27 mouse cellular contexts compared by ENCODE assay signal in the genomic region with DNA sequence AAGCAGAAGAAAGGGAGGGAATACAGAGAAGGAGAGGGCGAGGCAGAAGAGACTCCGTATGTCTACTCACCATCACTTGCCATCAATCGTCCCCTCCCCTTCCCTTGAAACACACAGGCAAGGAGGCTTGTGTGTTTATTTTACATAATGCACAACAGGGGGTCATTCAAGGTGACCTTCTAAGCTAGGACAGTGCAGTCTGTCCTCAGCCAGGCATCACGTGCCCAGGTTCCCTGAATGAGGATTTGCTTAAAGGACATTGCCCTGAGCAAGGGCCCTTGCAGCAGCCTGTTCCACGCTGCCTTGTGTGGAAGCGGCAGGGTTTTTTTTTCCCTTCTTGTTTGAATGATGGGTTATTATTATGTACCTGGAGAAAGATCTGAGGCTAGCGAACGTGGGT. TPM values are rescaled to one million over a fixed set of nuclear protein-coding genes. Genes with fewer than 3 reads are reported as not detected.
DNase-seq lines count a peak whose midpoint lies in the region; ATAC-seq and TF ChIP-seq lines count a peak whose summit lies in the region.
"Had no signal": no experiment of that assay in that cellular context is flagged by ENCODE, and none has a peak within 500 bp of the region (broad histone marks: within the 10 kb centered on the region; RNA-seq: fewer than 3 reads in every experiment).

No protein-coding gene starts in this region.

- no peaks in the 10 kb centered on the region for H3K4me1 ChIP-seq in hindbrain, postnatal 0 days (ENCODE audit: insufficient read depth, low read length)
- H3K4me1 ChIP-seq in hindbrain, embryonic 16.5 days (ENCODE audit: control insufficient read depth, insufficient read depth, low read depth, low read length): no peaks in the 10 kb centered on the region
- no peaks in the 10 kb centered on the region for H3K4me1 ChIP-seq in kidney, embryonic 15.5 days
- 0 out of 2 replicates have a peak, but pooled peaks cover 2% of the 10 kb centered on the region for H3K4me1 ChIP-seq in midbrain, embryonic 16.5 days (ENCODE audit: control insufficient read depth, insufficient read depth, low read length)
- H3K4me1 ChIP-seq in midbrain, embryonic 10.5 days: no peaks in the 10 kb centered on the region
- H3K4me1 ChIP-seq: embryonic facial prominence, embryonic 10.5 days; embryonic facial prominence, embryonic 13.5 days; forebrain, embryonic 12.5 days; hindbrain, embryonic 12.5 days; intestine, embryonic 15.5 days had no signal

- no peak overlapping the region for H3K4me2 ChIP-seq in hindbrain, postnatal 0 days (ENCODE audit: low read depth, low read length)
- H3K4me2 ChIP-seq in hindbrain, embryonic 16.5 days (ENCODE audit: low read length): no peak overlapping the region
- no peak overlapping the region for H3K4me2 ChIP-seq in kidney, embryonic 15.5 days
- H3K4me2 ChIP-seq in midbrain, embryonic 16.5 days (ENCODE audit: low read length): no peak overlapping the region
- H3K4me2 ChIP-seq: embryonic facial prominence, embryonic 13.5 days; forebrain, embryonic 12.5 days; forebrain, embryonic 15.5 days; heart, embryonic 11.5 days; hindbrain, embryonic 12.5 days; intestine, embryonic 15.5 days had no signal

- no peak overlapping the region for H3K4me3 ChIP-seq in hindbrain, postnatal 0 days (ENCODE audit: low read length)
- H3K4me3 ChIP-seq in hindbrain, embryonic 16.5 days (ENCODE audit: low read length): no peak overlapping the region
- H3K4me3 ChIP-seq in kidney, embryonic 15.5 days (replicated peaks): no peak overlapping the region
- no peak overlapping the region for H3K4me3 ChIP-seq in midbrain, embryonic 16.5 days (ENCODE audit: low read depth, low read length)
- H3K4me3 ChIP-seq in midbrain, embryonic 10.5 days: no peak overlapping the region
- H3K4me3 ChIP-seq: embryonic facial prominence, embryonic 10.5 days; embryonic facial prominence, embryonic 13.5 days; erythroblast, embryonic 14.5 days; forebrain, embryonic 12.5 days; forebrain, embryonic 15.5 days; gastrocnemius, adult 2 months; hindbrain, embryonic 12.5 days; intestine, embryonic 15.5 days had no signal

- no peaks in the 10 kb centered on the region for H3K27me3 ChIP-seq in hindbrain, postnatal 0 days (ENCODE audit: insufficient read depth, low read length)
- no peaks in the 10 kb centered on the region for H3K27me3 ChIP-seq in hindbrain, embryonic 16.5 days (replicated peaks; ENCODE audit: control insufficient read depth, insufficient read depth, low read length)
- no peaks in the 10 kb centered on the region for H3K27me3 ChIP-seq in kidney, embryonic 15.5 days
- H3K27me3 ChIP-seq in midbrain, embryonic 16.5 days (ENCODE audit: control insufficient read depth, insufficient read depth, low read depth, low read length): no peaks in the 10 kb centered on the region
- no peaks in the 10 kb centered on the region for H3K27me3 ChIP-seq in midbrain, embryonic 10.5 days (ENCODE audit: low read depth, poor library complexity, severe bottlenecking)
- H3K27me3 ChIP-seq: embryonic facial prominence, embryonic 13.5 days; forebrain, embryonic 12.5 days; forebrain, embryonic 15.5 days; hindbrain, embryonic 12.5 days; intestine, embryonic 15.5 days had no signal

- TF ChIP-seq CTCF in hindbrain, postnatal 0 days (IDR thresholded peaks at IDR 0.05; ENCODE audit: low read depth): no peak

- WGBS in hindbrain, postnatal 0 days: 70% methylated on average over 8 of the region's 8 CpGs
- 68% methylated on average over 8 of the region's 8 CpGs for WGBS in hindbrain, embryonic 16.5 days
- WGBS in kidney, embryonic 15.5 days: 80% methylated on average over 8 of the region's 8 CpGs
- 68% methylated on average over 8 of the region's 8 CpGs for WGBS in midbrain, embryonic 16.5 days
- WGBS in midbrain, embryonic 10.5 days: 75% methylated on average over 8 of the region's 8 CpGs

- DNase-seq in hindbrain, postnatal 0 days (ENCODE audit: low spot score): no peak
- peak; percentile 27 for DNase-seq in kidney, adult 9 months
- DNase-seq in midbrain, embryonic 10.5 days (ENCODE audit: low spot score): no peak
- DNase-seq in ZHBTc4 (ENCODE audit: low read depth, low spot score): peak; percentile 88
- no peak for DNase-seq in frontal cortex, postnatal 14 days (ENCODE audit: low spot score in 2 of 2)
- DNase-seq: adrenal gland, adult 2 months; adrenal gland, postnatal 14 days; B cell, adult 2 months; cerebellum, adult 11 months; cerebellum, adult 2 months; cerebellum, adult 9-11 months; cerebellum, postnatal 25 days; embryo, embryonic 11 days; gastrocnemius, adult 2 months; gastrocnemius, postnatal 14 days; heart, adult 11 months had no signal

- H3K36me3 ChIP-seq in hindbrain, postnatal 0 days (ENCODE audit: insufficient read depth, low read length): no peaks in the 10 kb centered on the region
- no peaks in the 10 kb centered on the region for H3K36me3 ChIP-seq in hindbrain, embryonic 16.5 days (ENCODE audit: control insufficient read depth, insufficient read depth, low read length)
- no peaks in the 10 kb centered on the region for H3K36me3 ChIP-seq in kidney, embryonic 15.5 days
- no peaks in the 10 kb centered on the region for H3K36me3 ChIP-seq in midbrain, embryonic 16.5 days (ENCODE audit: control insufficient read depth, insufficient read depth, low read length)
- H3K36me3 ChIP-seq in midbrain, embryonic 10.5 days: no peaks in the 10 kb centered on the region
- H3K36me3 ChIP-seq: embryonic facial prominence, embryonic 10.5 days; embryonic facial prominence, embryonic 13.5 days; forebrain, embryonic 12.5 days; forebrain, embryonic 15.5 days; hindbrain, embryonic 12.5 days; intestine, embryonic 15.5 days had no signal

- H3K9ac ChIP-seq in hindbrain, postnatal 0 days (replicated peaks; ENCODE audit: low read length): no peak overlapping the region
- H3K9ac ChIP-seq in hindbrain, embryonic 16.5 days (ENCODE audit: low read depth, low read length): no peak overlapping the region
- no peak overlapping the region for H3K9ac ChIP-seq in kidney, embryonic 15.5 days
- no peak overlapping the region for H3K9ac ChIP-seq in midbrain, embryonic 16.5 days (ENCODE audit: low read depth, low read length)
- H3K9ac ChIP-seq: embryonic facial prominence, embryonic 13.5 days; forebrain, embryonic 12.5 days; forebrain, embryonic 15.5 days; hindbrain, embryonic 12.5 days; intestine, embryonic 15.5 days had no signal

- no peaks in the 10 kb centered on the region for H3K9me3 ChIP-seq in hindbrain, postnatal 0 days (ENCODE audit: low read length)
- no peaks in the 10 kb centered on the region for H3K9me3 ChIP-seq in hindbrain, embryonic 16.5 days (ENCODE audit: control insufficient read depth, low read length)
- no peaks in the 10 kb centered on the region for H3K9me3 ChIP-seq in kidney, embryonic 15.5 days (replicated peaks)
- H3K9me3 ChIP-seq in midbrain, embryonic 16.5 days (replicated peaks; ENCODE audit: control insufficient read depth, low read length, poor library complexity, severe bottlenecking): no peaks in the 10 kb centered on the region
- H3K9me3 ChIP-seq in midbrain, embryonic 10.5 days (replicated peaks): no peaks in the 10 kb centered on the region
- H3K9me3 ChIP-seq: embryonic facial prominence, embryonic 10.5 days; embryonic facial prominence, embryonic 13.5 days; forebrain, embryonic 12.5 days; forebrain, embryonic 15.5 days; hindbrain, embryonic 12.5 days; intestine, embryonic 15.5 days had no signal

- 0 out of 2 replicates have a peak, but pooled peaks have one; percentile 35 for ATAC-seq in hindbrain, postnatal 0 days
- no peak for ATAC-seq in hindbrain, embryonic 16.5 days
- no peak for ATAC-seq in kidney, embryonic 15.5 days (replicated peaks; ENCODE audit: low FRiP score)
- peak; percentile 66 for ATAC-seq in midbrain, embryonic 16.5 days
- ATAC-seq: forebrain, embryonic 15.5 days; intestine, embryonic 15.5 days had no signal

- no peak overlapping the region for H3K27ac ChIP-seq in hindbrain, postnatal 0 days
- H3K27ac ChIP-seq in hindbrain, embryonic 16.5 days (ENCODE audit: low read depth, low read length): no peak overlapping the region
- H3K27ac ChIP-seq in kidney, embryonic 15.5 days: no peak overlapping the region
- 0 out of 2 replicates have a peak overlapping the region, but pooled peaks have one; percentile 15 for H3K27ac ChIP-seq in midbrain, embryonic 16.5 days (ENCODE audit: low read length)
- H3K27ac ChIP-seq in midbrain, embryonic 10.5 days (replicated peaks): no peak overlapping the region
- H3K27ac ChIP-seq: embryonic facial prominence, embryonic 10.5 days; embryonic facial prominence, embryonic 13.5 days; forebrain, embryonic 12.5 days; forebrain, embryonic 15.5 days; gastrocnemius, adult 2 months; hindbrain, embryonic 12.5 days; intestine, embryonic 15.5 days had no signal

RNA-seq across cellular contexts. Expression of a gene that starts 19.1 kb away (rescaled TPM):
- 125 and 136 TPM in 2 replicates for total RNA-seq in hindbrain, postnatal 0 days (2014; rRNA removed)
- 357 and 367 TPM in 2 replicates for polyA plus RNA-seq in hindbrain, postnatal 0 days (2015; fragmentation: Nextera tagmentation; extraction: Ambion mirVana)
- polyA plus RNA-seq in hindbrain, embryonic 16.5 days (2015; fragmentation: Nextera tagmentation; extraction: Ambion mirVana): 389 and 410 TPM in 2 replicates
- polyA plus RNA-seq in kidney, embryonic 15.5 days (2015; fragmentation: Nextera tagmentation; extraction: Ambion mirVana): 287 and 307 TPM in 2 replicates
- 414 and 443 TPM in 2 replicates for polyA plus RNA-seq in midbrain, embryonic 16.5 days (2015; fragmentation: Nextera tagmentation; extraction: Ambion mirVana)
- 290 and 319 TPM in 2 replicates for polyA plus RNA-seq in midbrain, embryonic 10.5 days (2016; fragmentation: Nextera tagmentation; extraction: Ambion mirVana)

RNA-seq across cellular contexts. Expression of a gene that starts 29.7 kb away (rescaled TPM):
- 26.4 and 34.6 TPM in 2 replicates for total RNA-seq in hindbrain, postnatal 0 days (2014; rRNA removed)
- polyA plus RNA-seq in hindbrain, postnatal 0 days (2015; fragmentation: Nextera tagmentation; extraction: Ambion mirVana): 4.7 TPM in 2 replicates
- polyA plus RNA-seq in hindbrain, embryonic 16.5 days (2015; fragmentation: Nextera tagmentation; extraction: Ambion mirVana): 5.0 and 5.4 TPM in 2 replicates
- 5.1 and 6.1 TPM in 2 replicates for polyA plus RNA-seq in kidney, embryonic 15.5 days (2015; fragmentation: Nextera tagmentation; extraction: Ambion mirVana)
- 4.5 and 4.9 TPM in 2 replicates for polyA plus RNA-seq in midbrain, embryonic 16.5 days (2015; fragmentation: Nextera tagmentation; extraction: Ambion mirVana)
- polyA plus RNA-seq in midbrain, embryonic 10.5 days (2016; fragmentation: Nextera tagmentation; extraction: Ambion mirVana): 8.6 and 8.8 TPM in 2 replicates

RNA-seq across cellular contexts. Expression of a gene that starts 33.1 kb away (rescaled TPM):
- total RNA-seq in hindbrain, postnatal 0 days (2014; rRNA removed): 3.2 and 7.9 TPM in 2 replicates
- 3.9 and 4.1 TPM in 2 replicates for polyA plus RNA-seq in hindbrain, postnatal 0 days (2015; fragmentation: Nextera tagmentation; extraction: Ambion mirVana)
- 3.8 and 5.1 TPM in 2 replicates for polyA plus RNA-seq in hindbrain, embryonic 16.5 days (2015; fragmentation: Nextera tagmentation; extraction: Ambion mirVana)
- polyA plus RNA-seq in kidney, embryonic 15.5 days (2015; fragmentation: Nextera tagmentation; extraction: Ambion mirVana): 5.9 and 7.8 TPM in 2 replicates
- 3.8 and 4.5 TPM in 2 replicates for polyA plus RNA-seq in midbrain, embryonic 16.5 days (2015; fragmentation: Nextera tagmentation; extraction: Ambion mirVana)
- 9.7 and 10.0 TPM in 2 replicates for polyA plus RNA-seq in midbrain, embryonic 10.5 days (2016; fragmentation: Nextera tagmentation; extraction: Ambion mirVana)

Comparison
In these comparisons a context has a peak if more than half of its experiments do, and no peak if none do; other contexts are left out.
1. ATAC-seq: peak in hindbrain, postnatal 0 days (single experiment) and midbrain, embryonic 16.5 days (single experiment); none in hindbrain, embryonic 16.5 days (single experiment) and kidney, embryonic 15.5 days (single experiment).
2. DNase-seq: peak in kidney, adult 9 months (single experiment) and ZHBTc4 (single experiment); none in hindbrain, postnatal 0 days (single experiment), midbrain, embryonic 10.5 days (single experiment) and frontal cortex, postnatal 14 days (0 of 2).